Mouse (Mus musculus) bone marrow, adult 2 months (tissue): ENCODE measurements around the gene Ankrd55. TPM values are rescaled to one million over a fixed set of nuclear protein-coding genes. Genes with fewer than 3 reads are reported as not detected.

Experiments used
- H3K27ac ChIP-seq: fragments of 200-500 bp; 2 replicates; pipeline ENCODE4 v1.5.1; 2012; ENCODE audit warnings: low read depth, mild to moderate bottlenecking, control low read depth, inconsistent platforms, low read length; ENCODE audit not compliant: control insufficient read depth, poor library complexity, insufficient read depth
- H3K4me1 ChIP-seq: fragments of 200-500 bp; 2 replicates; pipeline ENCODE4 v1.6.1; 2011; ENCODE audit warnings: low read length; ENCODE audit not compliant: control insufficient read depth, insufficient read depth
- H3K4me3 ChIP-seq: fragments of 200-500 bp; replicated peaks from 2 replicates; pipeline ENCODE3; 2011; ENCODE audit warnings: mild to moderate bottlenecking, low read depth, low read length, control low read depth; ENCODE audit not compliant: control insufficient read depth
- CTCF ChIP-seq: fragments of 200-500 bp; IDR thresholded peaks from 2 replicates; pipeline ENCODE4 v1.5.1; 2011; ENCODE audit warnings: low read length, control low read depth; ENCODE audit not compliant: control insufficient read depth, insufficient read depth
- POLR2A ChIP-seq: fragments of 200-500 bp; IDR thresholded peaks from 2 replicates; pipeline ENCODE4 v1.6.1; 2011; ENCODE audit warnings: low read depth, mild to moderate bottlenecking, control low read depth, low read length, borderline replicate concordance; ENCODE audit not compliant: control insufficient read depth
- WGBS: fragments of 180-500 bp; shearing (Covaris S2); methylation state at CpG from one replicate; pipeline ENCODE4 v1.1.7; 2018; 5-methylcytosine and 5-hydroxymethylcytosine counted together
- polyA plus RNA-seq: library from polyadenylated mRNA; stranded (reverse); fragments of >200 nt; gene quantifications from 2 replicates; pipeline ENCODE4 v1.2.4, GENCODE M21; 2011; ENCODE audit warnings: low replicate concordance; ENCODE audit not compliant: missing spikeins, insufficient read depth, insufficient read length

Ankrd55 gene
- polyA plus RNA-seq, 1 experiment = not detected

- Histone ChIP-seq H3K4me3 (no peak overlapping the region), H3K27ac (no peak overlapping the region), H3K4me1 (no peaks in the 10 kb centered on the region; the same call in 1 of the 2 replicates)
- 74% methylated on average over 11 of the region's 11 CpGs for WGBS
- TF ChIP-seq CTCF (no peak), POLR2A (no peak)
Observed at GRCm38 (mm10) chr13:112383941-112384659, 95.8 kb downstream of the Ankrd55 start.

- Histone ChIP-seq H3K4me1 (no peaks in the 10 kb centered on the region; the same call in 1 of the 2 replicates), H3K27ac (no peak overlapping the region), H3K4me3 (no peak overlapping the region)
- 63% methylated on average over 9 of the region's 9 CpGs for WGBS
- TF ChIP-seq POLR2A (no peak), CTCF (no peak)
Observed at GRCm38 (mm10) chr13:112385040-112385439, 96.8 kb downstream of the Ankrd55 start.

- H3K4me3 ChIP-seq = no peak overlapping the region
- TF ChIP-seq POLR2A (no peak), CTCF (no peak)
- no peak overlapping the region for H3K27ac ChIP-seq
- 41% methylated on average over 2 of the region's 2 CpGs for WGBS
- no peaks in the 10 kb centered on the region; the same call in 1 of the 2 replicates for H3K4me1 ChIP-seq
Observed at GRCm38 (mm10) chr13:112386494-112387075, 98.3 kb downstream of the Ankrd55 start.

GRCm38 (mm10) chr13:112387279-112387678 lies 99.0 kb downstream of the Ankrd55 start:
- H3K4me1 ChIP-seq = no peaks in the 10 kb centered on the region; the same call in 1 of the 2 replicates
- H3K27ac ChIP-seq = no peak overlapping the region
- no peak overlapping the region for H3K4me3 ChIP-seq
- no peak for TF ChIP-seq POLR2A
- no peak for TF ChIP-seq CTCF
- WGBS = 73% methylated on average over 5 of the region's 5 CpGs

- H3K27ac ChIP-seq = no peak overlapping the region
- H3K4me3 ChIP-seq = no peak overlapping the region
- H3K4me1 ChIP-seq = no peaks in the 10 kb centered on the region; the same call in 1 of the 2 replicates
- 64% methylated on average over 3 of the region's 3 CpGs for WGBS
- TF ChIP-seq POLR2A = no peak
Observed at GRCm38 (mm10) chr13:112388176-112388575, 99.9 kb downstream of the Ankrd55 start.

- 86% methylated on average over 1 of the region's 1 CpGs for WGBS
- no peak overlapping the region for H3K27ac ChIP-seq
- no peaks in the 10 kb centered on the region; the same call in 1 of the 2 replicates for H3K4me1 ChIP-seq
- H3K4me3 ChIP-seq = no peak overlapping the region
- no peak for TF ChIP-seq CTCF
- TF ChIP-seq POLR2A = no peak
Observed at GRCm38 (mm10) chr13:112390206-112390605, 102.0 kb downstream of the Ankrd55 start.

- Histone ChIP-seq H3K27ac (no peak overlapping the region), H3K4me3 (no peak overlapping the region), H3K4me1 (no peaks in the 10 kb centered on the region; the same call in 1 of the 2 replicates)
- TF ChIP-seq CTCF (no peak), POLR2A (no peak)
- 69% methylated on average over 3 of the region's 3 CpGs for WGBS
Observed at GRCm38 (mm10) chr13:112391354-112391753, 103.1 kb downstream of the Ankrd55 start.

- WGBS = 75% methylated on average over 2 of the region's 2 CpGs
- H3K27ac ChIP-seq = no peak overlapping the region
- H3K4me3 ChIP-seq = no peak overlapping the region
- H3K4me1 ChIP-seq = no peaks in the 10 kb centered on the region; the same call in 1 of the 2 replicates
- TF ChIP-seq CTCF (no peak), POLR2A (no peak)
Observed at GRCm38 (mm10) chr13:112393356-112393755, 105.1 kb downstream of the Ankrd55 start.
